Mouse (Mus musculus): ENCODE results near the gene Ocln. TPM values are rescaled to one million over a fixed set of nuclear protein-coding genes. Genes with fewer than 3 reads are reported as not detected.
A peak's percentile ranks its signal among the peaks of the same experiment; 100 is the strongest.

Gene Ocln
- polyA plus RNA-seq, 1 experiment from 2014 or later: 44.5 TPM

- H3K4me1 ChIP-seq (replicated peaks; ENCODE audit: control insufficient read depth, insufficient read depth, low read length): no peaks in the 10 kb centered on the region
- H3K9me3 ChIP-seq (ENCODE audit: control insufficient read depth): no peaks in the 10 kb centered on the region
- WGBS: 2% methylated on average over 41 of the region's 41 CpGs
- no peaks in the 10 kb centered on the region for H3K36me3 ChIP-seq (ENCODE audit: control insufficient read depth, insufficient read depth)
- peak overlapping the region; percentile 74 for H3K4me2 ChIP-seq (replicated peaks; ENCODE audit: low read depth)
- peak overlapping the region; percentile 76 for H3K4me3 ChIP-seq (ENCODE audit: low read depth, low read length)
- ATAC-seq: peak; percentile 29
- peak overlapping the region; percentile 75 for H3K9ac ChIP-seq (ENCODE audit: low read depth, low read length)
- H3K27ac ChIP-seq (ENCODE audit: low read depth, low read length): peak overlapping the region; percentile 93
- TF ChIP-seq CTCF (IDR thresholded peaks at IDR 0.05; ENCODE audit: low read depth): 0 out of 2 replicates have a peak, but pooled peaks have one; percentile 29
- H3K27me3 ChIP-seq (replicated peaks; ENCODE audit: control insufficient read depth, insufficient read depth, low read length): peaks cover 12% of the 10 kb centered on the region
Measured at GRCm38 (mm10) chr13:100551371-100552008, 1.0 kb downstream of the Ocln start.

- Histone ChIP-seq H3K4me1 (replicated peaks; ENCODE audit: control insufficient read depth, insufficient read depth, low read length) (0 out of 2 replicates have a peak, but pooled peaks cover under 1% of the 10 kb centered on the region), H3K27ac (ENCODE audit: low read depth, low read length) (no peak overlapping the region), H3K4me3 (ENCODE audit: low read depth, low read length) (no peak overlapping the region), H3K9ac (ENCODE audit: low read depth, low read length) (no peak overlapping the region), H3K27me3 (replicated peaks; ENCODE audit: control insufficient read depth, insufficient read depth, low read length) (peaks cover 10% of the 10 kb centered on the region), H3K36me3 (ENCODE audit: control insufficient read depth, insufficient read depth) (no peaks in the 10 kb centered on the region), H3K9me3 (ENCODE audit: control insufficient read depth) (no peaks in the 10 kb centered on the region), H3K4me2 (replicated peaks; ENCODE audit: low read depth) (no peak overlapping the region)
- ATAC-seq: no peak
- 79% methylated on average over 5 of the region's 5 CpGs for WGBS
- TF ChIP-seq CTCF (IDR thresholded peaks at IDR 0.05; ENCODE audit: low read depth): no peak
Measured at GRCm38 (mm10) chr13:100547269-100547668, 5.2 kb downstream of the Ocln start.

GRCm38 (mm10) chr13:100545510-100545909, 7.0 kb downstream of the Ocln start:
- no peak overlapping the region for H3K27ac ChIP-seq (ENCODE audit: low read depth, low read length)
- H3K4me2 ChIP-seq (replicated peaks; ENCODE audit: low read depth): no peak overlapping the region
- no peak for ATAC-seq
- 0 out of 2 replicates have a peak, but pooled peaks cover 2% of the 10 kb centered on the region for H3K4me1 ChIP-seq (replicated peaks; ENCODE audit: control insufficient read depth, insufficient read depth, low read length)
- no peak for TF ChIP-seq CTCF (IDR thresholded peaks at IDR 0.05; ENCODE audit: low read depth)
- H3K36me3 ChIP-seq (ENCODE audit: control insufficient read depth, insufficient read depth): no peaks in the 10 kb centered on the region
- H3K4me3 ChIP-seq (ENCODE audit: low read depth, low read length): no peak overlapping the region
- no peaks in the 10 kb centered on the region for H3K9me3 ChIP-seq (ENCODE audit: control insufficient read depth)
- no peaks in the 10 kb centered on the region for H3K27me3 ChIP-seq (replicated peaks; ENCODE audit: control insufficient read depth, insufficient read depth, low read length)
- 34% methylated on average over 3 of the region's 3 CpGs for WGBS
- H3K9ac ChIP-seq (ENCODE audit: low read depth, low read length): no peak overlapping the region

GRCm38 (mm10) chr13:100544220-100544662, 8.3 kb downstream of the Ocln start:
- peak overlapping the region; percentile 50; the same call in 1 of the 2 replicates for H3K27ac ChIP-seq (ENCODE audit: low read depth, low read length)
- peaks cover 5% of the 10 kb centered on the region; the same call in 1 of the 2 replicates for H3K36me3 ChIP-seq (ENCODE audit: control insufficient read depth, insufficient read depth)
- WGBS: 30% methylated on average over 4 of the region's 4 CpGs
- no peak for TF ChIP-seq CTCF (IDR thresholded peaks at IDR 0.05; ENCODE audit: low read depth)
- no peaks in the 10 kb centered on the region for H3K9me3 ChIP-seq (ENCODE audit: control insufficient read depth)
- no peak overlapping the region for H3K4me2 ChIP-seq (replicated peaks; ENCODE audit: low read depth)
- peak; percentile 70 for ATAC-seq
- H3K4me1 ChIP-seq (replicated peaks; ENCODE audit: control insufficient read depth, insufficient read depth, low read length): 0 out of 2 replicates have a peak, but pooled peaks cover 2% of the 10 kb centered on the region
- H3K4me3 ChIP-seq (ENCODE audit: low read depth, low read length): no peak overlapping the region
- H3K9ac ChIP-seq (ENCODE audit: low read depth, low read length): no peak overlapping the region
- no peaks in the 10 kb centered on the region for H3K27me3 ChIP-seq (replicated peaks; ENCODE audit: control insufficient read depth, insufficient read depth, low read length)

GRCm38 (mm10) chr13:100543011-100543767, 9.3 kb downstream of the Ocln start:
- no peak overlapping the region for H3K4me3 ChIP-seq (ENCODE audit: low read depth, low read length)
- peaks cover 6% of the 10 kb centered on the region; the same call in 1 of the 2 replicates for H3K36me3 ChIP-seq (ENCODE audit: control insufficient read depth, insufficient read depth)
- no peaks in the 10 kb centered on the region for H3K9me3 ChIP-seq (ENCODE audit: control insufficient read depth)
- peak; percentile 81 for ATAC-seq
- H3K9ac ChIP-seq (ENCODE audit: low read depth, low read length): no peak overlapping the region
- no peak for TF ChIP-seq CTCF (IDR thresholded peaks at IDR 0.05; ENCODE audit: low read depth)
- no peaks in the 10 kb centered on the region for H3K27me3 ChIP-seq (replicated peaks; ENCODE audit: control insufficient read depth, insufficient read depth, low read length)
- WGBS: 29% methylated on average over 10 of the region's 10 CpGs
- H3K4me2 ChIP-seq (replicated peaks; ENCODE audit: low read depth): peak overlapping the region; percentile 46
- peak overlapping the region; percentile 82 for H3K27ac ChIP-seq (ENCODE audit: low read depth, low read length)
- 0 out of 2 replicates have a peak, but pooled peaks cover 2% of the 10 kb centered on the region for H3K4me1 ChIP-seq (replicated peaks; ENCODE audit: control insufficient read depth, insufficient read depth, low read length)

- WGBS: 53% methylated on average over 3 of the region's 3 CpGs
Measured at GRCm38 (mm10) chr13:100536149-100536548, 16.4 kb downstream of the Ocln start.

More at GRCm38 (mm10) chr13:100536149-100536548, 16.4 kb downstream of the Ocln start:
- no peak overlapping the region for H3K9ac ChIP-seq (ENCODE audit: low read depth, low read length)
- H3K27ac ChIP-seq (ENCODE audit: low read depth, low read length): no peak overlapping the region; the same call in 1 of the 2 replicates
- no peaks in the 10 kb centered on the region for H3K27me3 ChIP-seq (replicated peaks; ENCODE audit: control insufficient read depth, insufficient read depth, low read length)
- H3K4me1 ChIP-seq (replicated peaks; ENCODE audit: control insufficient read depth, insufficient read depth, low read length): peaks cover 6% of the 10 kb centered on the region; the same call in 1 of the 2 replicates
- TF ChIP-seq CTCF (IDR thresholded peaks at IDR 0.05; ENCODE audit: low read depth): no peak
- ATAC-seq: no peak
- H3K4me3 ChIP-seq (ENCODE audit: low read depth, low read length): no peak overlapping the region
- no peaks in the 10 kb centered on the region for H3K9me3 ChIP-seq (ENCODE audit: control insufficient read depth)
- no peak overlapping the region for H3K4me2 ChIP-seq (replicated peaks; ENCODE audit: low read depth)
- H3K36me3 ChIP-seq (ENCODE audit: control insufficient read depth, insufficient read depth): peaks cover 6% of the 10 kb centered on the region; the same call in 1 of the 2 replicates

Data from intestine, postnatal 0 days (tissue).